Mouse (Mus musculus) testis, adult 2 months (tissue): ENCODE results near the gene Umad1.

Experiments
- CTCF ChIP-seq: fragments of 200-500 bp; IDR thresholded peaks from 2 replicates; pipeline ENCODE4 v1.5.1; 2012; ENCODE audit warnings: low read depth, mild to moderate bottlenecking, inconsistent platforms, low read length, moderate library complexity; ENCODE audit not compliant: control insufficient read depth, insufficient read depth, insufficient replicate concordance
- POLR2A ChIP-seq: fragments of 200-500 bp; IDR thresholded peaks from 2 replicates; pipeline ENCODE4 v1.6.1; 2012; ENCODE audit warnings: low read depth, mild to moderate bottlenecking, inconsistent platforms, low read length, moderate library complexity; ENCODE audit not compliant: control insufficient read depth

DNA sequence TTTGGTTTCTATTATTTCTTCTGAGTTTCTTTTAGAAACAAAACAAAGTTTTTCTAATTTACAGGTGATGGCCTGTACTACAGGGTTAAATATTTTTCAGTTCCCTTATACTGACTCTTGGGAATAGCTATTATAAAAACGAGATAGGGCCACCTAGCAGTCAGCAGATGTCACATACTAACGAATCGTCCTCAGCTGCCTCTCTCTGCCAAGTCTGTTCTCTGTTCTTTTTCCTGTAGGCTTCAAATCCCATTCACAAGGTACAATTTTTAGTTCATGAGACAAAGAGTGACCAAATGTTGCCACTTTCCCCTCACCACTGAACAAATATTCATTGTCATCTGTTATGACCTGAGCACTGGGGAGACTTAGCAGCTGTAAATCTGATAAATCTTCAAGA lies 244.9 kb downstream of the Umad1 start:
- TF ChIP-seq CTCF (no peak), POLR2A (no peak)
